Mouse (Mus musculus) hindbrain, embryonic 10.5 days (tissue): ENCODE results near the gene Ppp3cb. TPM values are rescaled to one million over a fixed set of nuclear protein-coding genes. Genes with fewer than 3 reads are reported as not detected.
"Not testable (repeated sequence)": the region's sequence is repeated elsewhere in the genome, so short reads cannot be mapped to it uniquely, and the experiment has no call there.

Experiments
- DNase-seq: peaks from one replicate; pipeline ENCODE4 v3.0.0-alpha.2; 2017; ENCODE audit warnings: low spot score
- H3K27ac ChIP-seq: fragments of 300-500 bp; sonication (generic); 2 replicates; pipeline ENCODE4 v1.5.1; 2016; ENCODE audit warnings: mild to moderate bottlenecking, moderate library complexity
- H3K27me3 ChIP-seq: fragments of 300-500 bp; sonication (generic); 2 replicates; pipeline ENCODE4 v1.6.1; 2016; ENCODE audit warnings: mild to moderate bottlenecking; ENCODE audit not compliant: poor library complexity, insufficient read depth, severe bottlenecking
- H3K36me3 ChIP-seq: fragments of 300-500 bp; sonication (generic); 2 replicates; pipeline ENCODE4 v1.6.1; 2016; ENCODE audit warnings: mild to moderate bottlenecking, moderate library complexity
- H3K4me1 ChIP-seq: fragments of 300-500 bp; sonication (generic); replicated peaks from 2 replicates; pipeline ENCODE4 v1.6.1; 2016; ENCODE audit warnings: mild to moderate bottlenecking
- H3K4me3 ChIP-seq: fragments of 300-500 bp; sonication (generic); 2 replicates; pipeline ENCODE4 v1.5.1; 2016; ENCODE audit warnings: mild to moderate bottlenecking, moderate library complexity
- H3K9me3 ChIP-seq: fragments of 300-500 bp; sonication (generic); 2 replicates; pipeline ENCODE4 v1.6.1; 2016; ENCODE audit warnings: mild to moderate bottlenecking, moderate library complexity
- WGBS: fragments of 180-500 bp; shearing (Covaris S2); methylation state at CpG from one replicate; pipeline ENCODE4 v1.1.7; 2016; 5-methylcytosine and 5-hydroxymethylcytosine counted together
- polyA plus RNA-seq: library from polyadenylated mRNA; unstranded; fragments of >200 nt; fragmentation: Nextera tagmentation; extraction: Ambion mirVana; gene quantifications from 2 replicates; pipeline ENCODE4 v1.2.1, GENCODE M21; 2016

Gene Ppp3cb
- 39.7 and 44.8 TPM in 2 replicates for polyA plus RNA-seq

GRCm38 (mm10) chr14:20546415-20546814 lies at the start of gene Ppp3cb:
Gene Ppp3cb (minus strand): TSS chr14:20546573.
- Histone ChIP-seq H3K4me1 (peaks cover 20% of the 10 kb centered on the region), H3K27me3 (no peaks in the 10 kb centered on the region), H3K36me3 (peaks cover 44% of the 10 kb centered on the region), H3K9me3 (no peaks in the 10 kb centered on the region), H3K27ac (peak within 1 kb of the TSS; percentile 99), H3K4me3 (peak within 1 kb of the TSS; percentile 98)
- peak; percentile 93 for DNase-seq
- WGBS = under 1% methylated on average over 25 of the region's 29 CpGs

- Histone ChIP-seq H3K36me3 (no peaks in the 10 kb centered on the region), H3K27ac (peak overlapping the region; percentile 45), H3K9me3 (no peaks in the 10 kb centered on the region), H3K27me3 (no peaks in the 10 kb centered on the region), H3K4me3 (no peak overlapping the region), H3K4me1 (peaks cover 17% of the 10 kb centered on the region; the same call in 1 of the 2 replicates)
- 32% methylated on average over 3 of the region's 3 CpGs for WGBS
- peak; percentile 9 for DNase-seq
These were observed 49.4 kb upstream of the Ppp3cb start for GRCm38 (mm10) chr14:20595781-20596180.

GRCm38 (mm10) chr14:20587458-20587857 lies 41.1 kb upstream of the Ppp3cb start:
- no peaks in the 10 kb centered on the region for H3K4me1 ChIP-seq
- H3K4me3 ChIP-seq = no peak overlapping the region
- no peaks in the 10 kb centered on the region for H3K27me3 ChIP-seq
- H3K36me3 ChIP-seq = peaks cover 46% of the 10 kb centered on the region
- no peak for DNase-seq
- H3K9me3 ChIP-seq = no peaks in the 10 kb centered on the region
- no peak overlapping the region for H3K27ac ChIP-seq
- 88% methylated on average over 5 of the region's 5 CpGs for WGBS

GRCm38 (mm10) chr14:20578822-20579407 lies 32.5 kb upstream of the Ppp3cb start:
- Histone ChIP-seq H3K27ac (no peak overlapping the region), H3K4me3 (no peak overlapping the region), H3K4me1 (no peaks in the 10 kb centered on the region), H3K36me3 (peaks cover 55% of the 10 kb centered on the region), H3K9me3 (no peaks in the 10 kb centered on the region), H3K27me3 (no peaks in the 10 kb centered on the region)
- no peak for DNase-seq
- WGBS = 75% methylated on average over 6 of the region's 6 CpGs

GRCm38 (mm10) chr14:20576179-20576578 lies 29.8 kb upstream of the Ppp3cb start:
- WGBS = 58% methylated on average over 7 of the region's 7 CpGs
- Histone ChIP-seq H3K27me3 (no peaks in the 10 kb centered on the region), H3K36me3 (peaks cover 55% of the 10 kb centered on the region), H3K4me1 (no peaks in the 10 kb centered on the region), H3K27ac (no peak overlapping the region), H3K4me3 (no peak overlapping the region), H3K9me3 (no peaks in the 10 kb centered on the region)
- DNase-seq = peak; percentile 61

GRCm38 (mm10) chr14:20573196-20573595 lies 26.8 kb upstream of the Ppp3cb start:
- not testable (repeated sequence) for H3K4me3 ChIP-seq, DNase-seq, H3K9me3 ChIP-seq, H3K27me3 ChIP-seq, H3K27ac ChIP-seq, H3K4me1 ChIP-seq
- peaks cover 75% of the 10 kb centered on the region for H3K36me3 ChIP-seq
- 87% methylated on average over 3 of the region's 3 CpGs for WGBS

GRCm38 (mm10) chr14:20565256-20566021 lies 19.1 kb upstream of the Ppp3cb start:
- no peaks in the 10 kb centered on the region for H3K27me3 ChIP-seq
- H3K36me3 ChIP-seq = peaks cover 93% of the 10 kb centered on the region
- no peak overlapping the region for H3K4me3 ChIP-seq
- 84% methylated on average over 9 of the region's 9 CpGs for WGBS
- H3K27ac ChIP-seq = no peak overlapping the region
- H3K4me1 ChIP-seq = no peaks in the 10 kb centered on the region
- no peak for DNase-seq
- H3K9me3 ChIP-seq = no peaks in the 10 kb centered on the region

- Histone ChIP-seq H3K36me3 (peaks cover 91% of the 10 kb centered on the region), H3K4me1 (no peaks in the 10 kb centered on the region), H3K27me3 (no peaks in the 10 kb centered on the region), H3K27ac (no peak overlapping the region), H3K4me3 (no peak overlapping the region), H3K9me3 (no peaks in the 10 kb centered on the region)
- no peak for DNase-seq
- 70% methylated on average over 12 of the region's 12 CpGs for whole genome bisulfite sequencing
These were observed 18.3 kb upstream of the Ppp3cb start for GRCm38 (mm10) chr14:20564692-20565091.

GRCm38 (mm10) chr14:20561897-20562296 lies 15.5 kb upstream of the Ppp3cb start:
- no peak for DNase-seq
- peaks cover 82% of the 10 kb centered on the region for H3K36me3 ChIP-seq

GRCm38 (mm10) chr14:20550136-20550535 lies 3.8 kb upstream of the Ppp3cb start:
- Histone ChIP-seq H3K4me1 (peaks cover 7% of the 10 kb centered on the region), H3K27me3 (no peaks in the 10 kb centered on the region), H3K9me3 (no peaks in the 10 kb centered on the region), H3K27ac (no peak overlapping the region), H3K4me3 (no peak overlapping the region), H3K36me3 (peaks cover 64% of the 10 kb centered on the region)
- WGBS = 94% methylated on average over 2 of the region's 2 CpGs
- DNase-seq = no peak

More at GRCm38 (mm10) chr14:20561897-20562296, 15.5 kb upstream of the Ppp3cb start:
- Histone ChIP-seq H3K4me3 (no peak overlapping the region), H3K9me3 (no peaks in the 10 kb centered on the region), H3K27me3 (no peaks in the 10 kb centered on the region), H3K27ac (no peak overlapping the region), H3K4me1 (no peaks in the 10 kb centered on the region)
- WGBS = 93% methylated on average over 5 of the region's 5 CpGs

- Histone ChIP-seq H3K36me3 (peaks cover 40% of the 10 kb centered on the region), H3K9me3 (no peaks in the 10 kb centered on the region), H3K4me1 (peaks cover 20% of the 10 kb centered on the region), H3K27me3 (no peaks in the 10 kb centered on the region), H3K4me3 (peak overlapping the region; percentile 98), H3K27ac (peak overlapping the region; percentile 99)
- peak; percentile 83 for DNase-seq
- under 1% methylated on average over 62 of the region's 67 CpGs for WGBS
These were observed 643 bp downstream of the Ppp3cb start for GRCm38 (mm10) chr14:20545529-20546331.

- Histone ChIP-seq H3K27ac (no peak overlapping the region), H3K4me3 (peak overlapping the region; percentile 98), H3K36me3 (peaks cover 37% of the 10 kb centered on the region), H3K9me3 (no peaks in the 10 kb centered on the region), H3K27me3 (no peaks in the 10 kb centered on the region), H3K4me1 (peaks cover 20% of the 10 kb centered on the region)
- 87% methylated on average over 7 of the region's 7 CpGs for WGBS
- no peak for DNase-seq
These were observed 1.6 kb downstream of the Ppp3cb start for GRCm38 (mm10) chr14:20544467-20545411.
